Mouse (Mus musculus): ENCODE results near the gene Mfrp. TPM values are rescaled to one million over a fixed set of nuclear protein-coding genes. Genes with fewer than 3 reads are reported as not detected.

The Mfrp gene
- total RNA-seq, 4 experiments from 2014 or later, result not detected

DNA sequence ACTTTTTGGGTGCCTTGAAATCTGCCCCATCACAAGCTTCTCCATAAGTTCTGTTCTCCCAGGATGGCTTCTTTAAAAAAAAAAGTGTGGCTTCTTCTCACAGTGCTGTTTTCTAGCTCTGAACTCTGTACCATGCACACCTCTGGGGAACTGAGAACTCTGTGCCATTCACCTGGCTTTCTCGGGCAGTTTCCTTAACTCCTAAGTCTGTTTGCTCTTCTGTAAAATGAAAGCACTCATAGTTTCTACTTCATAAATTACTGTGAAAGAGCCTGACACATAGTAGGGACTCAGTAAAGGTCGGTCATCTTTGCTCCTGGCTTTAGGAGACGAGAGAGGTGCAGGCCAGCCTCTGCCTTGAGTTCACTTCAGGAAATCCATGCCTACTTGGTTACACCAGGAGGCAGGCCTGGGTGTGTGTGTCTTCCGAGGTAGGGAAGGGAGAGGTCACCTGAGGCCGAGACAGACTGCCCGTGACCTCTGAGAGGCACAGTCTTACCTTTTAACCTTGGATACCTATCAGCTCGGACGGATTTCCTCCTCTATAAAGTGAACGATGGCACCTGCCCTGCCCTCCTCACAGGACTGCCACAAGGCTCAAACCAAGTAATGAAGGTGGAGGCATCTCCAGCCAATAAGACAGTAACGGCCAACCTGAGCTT is 23.3 kb upstream of the Mfrp start:
- peak; percentile 21 to 26 for DNase-seq (ENCODE audit: low spot score in 2 of 2)

DNA sequence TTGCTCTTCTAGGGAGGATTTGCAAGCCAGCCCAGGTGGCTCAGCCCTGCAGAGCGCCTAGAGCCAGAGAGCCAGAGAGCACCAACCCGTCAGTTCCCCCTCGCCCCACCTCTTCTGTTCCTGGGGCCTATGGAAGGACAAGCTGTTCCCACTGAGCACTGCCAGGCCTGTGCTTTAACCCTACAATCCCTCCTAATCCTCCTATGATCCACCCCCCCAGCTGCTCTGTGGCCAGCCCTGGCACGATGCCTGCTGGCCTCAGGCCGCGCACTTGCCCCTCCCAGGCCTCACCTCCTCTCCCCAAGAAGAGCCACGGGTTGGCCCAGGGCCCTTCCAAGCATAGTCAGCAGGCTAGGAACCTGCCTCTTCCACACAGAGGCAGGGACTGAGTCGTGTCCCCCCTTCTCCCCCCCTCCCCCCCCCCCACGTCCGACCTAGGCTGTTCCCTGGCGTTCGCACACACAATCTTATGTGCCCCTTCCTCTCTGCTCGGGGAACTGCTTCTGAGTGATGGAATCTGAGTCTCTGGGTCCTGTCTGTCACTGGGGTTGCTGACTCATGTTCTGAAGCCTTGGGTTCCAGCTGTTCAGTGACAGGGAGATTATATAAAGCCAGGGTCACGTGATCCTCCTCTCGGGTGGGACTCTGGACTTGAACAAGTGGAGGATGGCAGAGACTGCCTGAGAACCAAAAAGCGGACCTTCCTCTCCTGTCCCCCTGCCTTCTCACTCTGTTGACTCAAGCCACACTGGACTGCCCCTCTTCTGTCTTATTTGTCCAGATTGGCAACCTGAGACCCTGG is 22.4 kb upstream of the Mfrp start:
- DNase-seq (ENCODE audit: low spot score in 2 of 2), result peak; percentile 86 to 91

DNA sequence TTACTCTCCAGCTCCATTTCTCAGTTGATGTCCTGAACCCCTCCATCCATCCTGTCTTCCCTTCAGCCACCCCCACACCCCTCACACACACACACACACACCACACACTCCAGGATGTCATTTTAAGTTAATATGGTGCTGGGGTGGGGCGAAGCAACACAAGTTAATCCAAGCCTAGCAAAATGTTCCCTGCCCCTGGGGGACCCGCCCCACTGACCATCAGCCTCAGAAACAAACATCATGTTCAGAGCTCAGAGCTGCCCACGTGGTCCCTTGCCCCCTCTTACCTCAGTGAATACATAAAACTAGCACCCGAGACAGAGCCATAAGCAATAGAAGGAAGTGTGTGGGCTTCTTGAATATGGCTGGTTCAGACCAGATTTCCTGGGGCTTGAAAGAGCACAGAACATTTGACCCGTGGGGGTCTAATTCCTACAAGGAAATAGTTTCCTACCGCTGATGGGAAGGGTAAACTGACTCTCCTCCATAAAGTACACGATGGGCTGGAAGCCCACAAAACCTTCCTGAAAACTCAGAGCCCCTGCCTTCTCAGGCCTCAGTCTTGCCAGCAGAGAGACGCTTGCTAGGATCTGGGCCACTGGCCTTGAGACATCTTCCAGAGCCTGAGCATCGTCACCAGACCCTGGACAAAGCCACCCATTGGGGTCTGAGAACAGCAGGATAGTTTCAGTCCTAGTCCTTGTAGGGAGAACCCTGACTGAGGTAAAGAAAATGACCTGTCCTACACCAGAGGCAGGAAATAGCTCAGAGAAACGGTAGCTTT is 21.3 kb upstream of the Mfrp start:
- DNase-seq (ENCODE audit: low spot score in 2 of 2), result peak; percentile 3 to 9

DNA sequence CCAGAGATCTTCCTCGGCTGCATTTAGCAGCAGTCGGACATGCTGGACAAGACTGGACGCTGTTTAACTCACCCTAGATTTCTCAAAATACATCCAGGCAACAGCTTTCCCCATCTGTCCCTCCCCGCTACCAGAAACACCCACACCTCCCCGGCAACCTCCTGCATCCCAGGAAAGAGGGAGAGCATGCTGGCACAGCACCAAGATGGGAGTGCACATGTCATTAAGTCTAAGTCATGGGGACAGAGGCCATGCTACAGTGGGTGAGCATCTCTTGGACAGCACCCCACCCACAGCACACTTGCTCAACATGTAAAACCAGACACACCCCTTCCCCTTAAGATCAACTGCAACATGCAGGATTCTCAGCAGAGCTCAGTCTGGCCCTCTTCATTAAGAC is 20.6 kb upstream of the Mfrp start:
- peak in 1 of 2 experiments; percentile 47 for DNase-seq (ENCODE audit: low spot score in 2 of 2)

DNA sequence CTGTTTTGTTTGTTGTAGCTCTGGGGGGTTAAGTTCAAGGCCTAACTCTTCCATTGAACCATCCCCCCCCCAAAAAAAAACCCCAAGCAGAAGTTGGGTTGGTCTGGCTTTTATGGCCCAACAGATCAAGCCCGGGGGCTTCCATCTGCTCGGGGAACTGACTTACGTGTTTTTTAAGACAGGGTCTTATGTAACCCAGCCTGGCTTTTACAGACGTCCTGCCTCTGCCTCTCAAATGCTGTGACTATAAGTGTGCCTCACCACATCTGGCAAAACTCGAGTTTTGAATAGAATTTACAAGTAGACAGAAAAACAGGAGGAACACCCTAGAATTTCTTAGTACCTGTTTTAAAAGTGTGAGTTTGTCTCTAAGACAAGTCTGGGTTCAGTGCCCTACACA is 19.9 kb upstream of the Mfrp start:
- DNase-seq (ENCODE audit: low spot score in 2 of 2), result no peak

DNA sequence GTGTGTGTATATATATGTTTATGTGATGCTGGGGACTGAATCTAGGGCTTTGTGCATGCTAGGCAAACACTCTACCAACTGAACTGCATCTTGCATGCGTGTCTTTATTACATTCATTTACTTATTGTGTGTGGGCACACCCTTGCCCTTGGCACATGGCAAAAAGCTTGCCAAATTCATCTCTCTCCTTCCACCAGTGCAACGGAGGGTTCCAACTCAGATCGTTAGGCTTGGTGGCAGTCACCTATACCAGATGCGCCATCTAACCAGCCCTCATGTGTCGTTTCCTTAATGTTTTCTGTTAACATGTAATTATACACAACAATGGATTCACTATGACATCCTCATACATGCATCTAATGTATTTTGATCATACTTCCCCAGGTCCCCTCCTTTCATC is 19.3 kb upstream of the Mfrp start:
- no peak for DNase-seq (ENCODE audit: low spot score in 2 of 2)

DNA sequence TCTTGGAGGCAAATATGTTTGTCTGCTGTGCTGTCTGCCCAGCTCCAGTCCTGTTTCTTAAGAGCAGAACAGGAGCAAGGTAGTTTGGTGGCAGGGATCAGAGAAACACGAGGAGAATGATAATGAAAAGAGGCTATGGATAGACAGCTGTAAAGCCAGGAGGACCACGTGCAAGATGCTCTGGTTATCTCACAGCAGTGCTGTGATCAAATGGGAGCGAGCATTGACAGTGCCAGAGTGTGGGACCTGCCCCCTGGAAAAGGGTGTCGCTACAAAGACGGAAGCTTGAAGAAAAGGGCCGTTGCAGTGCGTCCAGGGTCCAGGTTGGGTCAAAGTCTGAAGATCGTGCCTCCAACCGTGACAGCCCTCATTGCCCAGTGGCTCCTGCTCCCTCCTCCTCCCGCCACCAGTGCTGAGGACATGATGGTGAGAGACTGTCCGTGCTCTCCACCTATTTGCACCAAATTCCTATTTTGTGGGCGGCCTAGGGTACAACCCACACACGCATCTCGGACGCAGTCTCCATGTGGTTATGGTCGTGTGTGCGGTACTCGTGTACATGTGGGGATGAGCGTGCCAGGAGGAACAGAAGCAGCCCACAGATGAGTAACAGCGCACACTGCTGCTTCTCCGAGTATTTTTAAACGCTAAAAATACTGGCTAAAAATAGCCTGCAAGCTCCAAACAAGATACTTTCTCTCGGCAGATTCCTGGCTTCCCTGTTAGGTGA is 18.0 kb upstream of the Mfrp start:
- peak in 1 of 2 experiments; percentile 60 for DNase-seq (ENCODE audit: low spot score in 2 of 2)

DNA sequence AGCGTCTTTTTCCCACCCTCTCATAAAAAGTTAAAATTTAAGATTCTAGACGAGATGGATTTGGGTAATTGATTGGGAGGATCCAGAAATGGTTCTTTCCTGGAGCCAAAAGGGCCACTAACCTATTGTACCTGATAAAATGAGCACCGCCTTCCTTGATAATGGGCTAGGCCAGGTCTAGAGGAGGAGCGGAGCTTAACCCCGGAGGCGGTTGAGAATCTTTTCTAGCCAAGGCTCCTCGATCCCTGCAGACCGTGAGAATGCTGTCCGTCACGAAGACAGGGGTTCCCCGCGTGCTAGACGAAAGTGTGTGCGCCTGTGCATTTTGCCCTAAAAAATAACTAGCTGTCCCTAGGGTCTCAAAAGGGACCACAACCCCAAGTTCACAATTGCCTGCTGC is 17.3 kb upstream of the Mfrp start:
- DNase-seq (ENCODE audit: low spot score in 2 of 2), result no peak

DNA sequence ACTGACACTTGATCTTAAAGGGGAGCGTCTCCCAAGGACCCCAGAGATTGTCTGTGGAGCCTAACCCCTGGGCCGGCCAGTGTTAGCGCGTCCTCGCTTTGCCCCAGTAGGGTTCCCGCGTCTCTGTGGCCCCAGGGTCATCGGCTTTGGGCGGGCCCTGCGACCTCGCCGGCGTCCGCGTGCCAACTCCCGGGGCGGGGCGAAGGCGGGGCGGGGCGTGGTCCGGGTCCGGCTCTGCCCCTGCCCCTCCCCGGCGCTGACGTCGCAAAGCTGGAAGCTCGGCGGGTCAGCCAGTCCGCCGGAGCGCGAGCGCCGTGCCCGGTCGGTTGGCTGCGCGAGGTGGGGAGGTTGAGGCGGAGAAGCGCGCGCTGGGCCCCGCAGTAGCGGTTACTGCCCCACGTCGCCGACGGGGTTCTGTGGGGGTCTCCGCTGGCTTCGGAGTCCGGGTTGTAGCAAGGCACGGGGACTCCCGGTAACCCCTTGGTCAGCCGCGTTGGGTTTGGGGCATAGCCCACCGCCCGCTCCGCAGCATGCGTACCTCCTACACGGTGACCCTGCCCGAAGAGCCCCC is 16.8 kb upstream of the Mfrp start:
- DNase-seq (ENCODE audit: low spot score in 2 of 2), result peak; percentile 96

DNA sequence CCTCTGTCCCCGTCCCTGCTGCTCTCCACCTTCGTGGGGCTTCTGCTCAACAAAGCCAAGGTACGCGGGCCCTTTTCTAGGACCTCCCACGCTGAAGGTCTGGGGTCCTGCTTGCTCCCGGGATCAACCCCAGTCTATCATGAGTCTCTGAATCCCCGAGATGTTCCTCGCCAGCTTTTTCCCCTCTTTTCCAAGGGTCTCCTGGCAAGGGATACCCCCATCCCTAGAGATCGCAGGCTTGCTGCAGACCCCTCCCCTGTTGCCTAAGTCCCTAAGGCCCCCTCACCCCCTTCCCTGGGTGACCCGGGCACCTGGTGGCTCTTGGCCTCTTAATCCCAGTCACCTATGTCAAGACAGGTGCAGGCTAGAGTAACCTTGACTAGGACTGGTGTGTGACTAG is 16.3 kb upstream of the Mfrp start:
- peak in 1 of 2 experiments; percentile 17 for DNase-seq (ENCODE audit: low spot score in 2 of 2)

DNA sequence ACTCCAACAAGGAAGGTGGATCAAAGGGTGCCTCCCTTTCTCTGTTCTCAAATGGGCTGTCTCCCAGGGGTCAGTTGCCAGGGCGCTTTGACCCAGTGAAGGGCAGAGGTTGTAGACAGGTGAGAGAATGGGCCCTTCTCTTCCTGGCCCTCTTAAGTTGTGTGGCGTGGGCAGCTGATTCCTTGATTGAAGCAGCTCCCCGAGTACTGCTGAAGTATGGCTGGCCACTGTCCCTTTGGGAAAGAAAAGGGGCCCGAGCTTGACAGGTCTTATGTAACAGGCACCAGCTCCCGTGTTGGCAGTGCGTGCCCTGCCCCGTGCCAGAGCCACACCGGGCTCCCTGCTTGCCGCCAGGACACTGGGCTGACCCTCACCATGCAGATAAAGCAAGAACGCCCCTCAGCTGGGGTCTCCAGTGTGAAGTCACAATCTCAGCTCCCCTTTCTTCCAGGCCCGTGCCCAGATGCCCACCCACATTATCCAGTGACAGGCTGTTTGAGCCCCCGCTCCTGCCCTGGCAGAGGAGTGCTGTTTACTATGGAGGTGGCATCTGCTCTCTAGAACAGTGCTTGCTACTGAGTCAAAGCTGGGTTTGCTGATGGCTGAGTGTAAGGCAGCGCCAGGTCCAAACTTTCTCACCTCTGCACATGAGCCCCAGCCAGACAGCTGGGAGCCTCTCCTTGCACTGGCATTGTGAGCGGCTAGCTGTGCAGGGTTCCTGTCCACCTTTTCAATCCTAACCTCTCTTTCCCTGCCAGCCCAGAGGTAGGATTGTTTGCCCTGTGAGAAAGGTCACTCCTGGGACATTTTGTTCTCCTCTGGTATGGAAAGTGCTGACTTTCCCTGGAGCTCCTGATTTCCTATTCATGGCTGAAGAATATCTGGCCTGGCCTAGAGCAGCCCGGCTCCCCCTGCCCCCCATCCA is 15.5 kb upstream of the Mfrp start:
- peak in 1 of 2 experiments; percentile 88 for DNase-seq (ENCODE audit: low spot score in 2 of 2)

DNA sequence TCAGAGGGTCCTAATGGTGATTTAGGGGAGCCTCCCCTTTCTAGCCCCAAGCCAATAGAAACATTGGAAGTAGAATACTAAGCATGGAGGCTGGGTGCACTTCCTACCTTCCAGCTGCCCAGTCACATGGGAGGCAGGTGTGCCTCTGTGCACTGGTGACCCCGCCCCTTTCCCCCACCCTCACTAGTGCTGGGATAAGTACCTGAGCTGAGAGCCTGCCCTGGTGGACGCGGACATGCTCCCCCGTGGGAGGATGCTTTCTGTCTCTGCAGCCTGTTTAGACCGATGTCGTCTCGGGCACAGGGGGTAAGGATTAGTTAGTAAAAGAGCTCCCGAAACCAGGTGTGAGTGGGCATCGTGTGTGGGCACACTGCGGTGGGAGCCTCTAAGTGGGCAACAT is 14.6 kb upstream of the Mfrp start:
- DNase-seq (ENCODE audit: low spot score in 2 of 2), result no peak

DNA sequence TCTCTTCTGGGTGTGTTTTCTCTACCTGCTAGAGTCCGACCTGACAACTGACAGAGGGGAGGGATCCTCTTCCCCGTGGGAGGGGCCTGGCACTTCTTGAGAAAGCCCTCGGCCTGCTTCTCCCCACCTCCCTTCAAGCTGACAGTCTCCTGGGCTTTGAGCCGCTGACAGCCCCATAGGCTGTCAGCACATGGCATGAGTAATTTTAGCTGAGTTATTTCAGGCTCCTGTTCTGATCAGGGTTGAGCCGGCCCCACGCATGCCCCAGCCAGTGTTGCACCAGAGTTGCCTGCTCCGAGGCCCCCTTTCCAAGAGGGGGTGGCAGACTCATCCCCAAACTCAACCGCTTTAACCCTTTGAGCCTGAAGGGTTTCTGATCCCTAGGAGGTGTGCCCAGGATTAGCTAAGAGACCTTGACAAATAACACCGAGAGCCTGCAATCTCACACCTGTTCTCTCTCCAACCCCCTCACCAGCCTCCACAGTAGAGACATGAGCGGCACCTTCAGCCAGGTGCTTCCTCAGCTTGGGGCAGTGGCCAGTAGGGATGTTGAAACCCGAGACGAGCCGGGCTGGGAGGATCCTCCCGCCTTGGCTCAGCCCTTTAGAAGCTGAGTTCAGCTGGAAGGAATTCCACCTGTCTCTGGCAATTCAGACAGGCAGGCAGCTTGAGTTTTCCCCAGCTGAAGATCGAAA is 13.6 kb upstream of the Mfrp start:
- peak in 1 of 2 experiments; percentile 76 for DNase-seq (ENCODE audit: low spot score in 2 of 2)

DNA sequence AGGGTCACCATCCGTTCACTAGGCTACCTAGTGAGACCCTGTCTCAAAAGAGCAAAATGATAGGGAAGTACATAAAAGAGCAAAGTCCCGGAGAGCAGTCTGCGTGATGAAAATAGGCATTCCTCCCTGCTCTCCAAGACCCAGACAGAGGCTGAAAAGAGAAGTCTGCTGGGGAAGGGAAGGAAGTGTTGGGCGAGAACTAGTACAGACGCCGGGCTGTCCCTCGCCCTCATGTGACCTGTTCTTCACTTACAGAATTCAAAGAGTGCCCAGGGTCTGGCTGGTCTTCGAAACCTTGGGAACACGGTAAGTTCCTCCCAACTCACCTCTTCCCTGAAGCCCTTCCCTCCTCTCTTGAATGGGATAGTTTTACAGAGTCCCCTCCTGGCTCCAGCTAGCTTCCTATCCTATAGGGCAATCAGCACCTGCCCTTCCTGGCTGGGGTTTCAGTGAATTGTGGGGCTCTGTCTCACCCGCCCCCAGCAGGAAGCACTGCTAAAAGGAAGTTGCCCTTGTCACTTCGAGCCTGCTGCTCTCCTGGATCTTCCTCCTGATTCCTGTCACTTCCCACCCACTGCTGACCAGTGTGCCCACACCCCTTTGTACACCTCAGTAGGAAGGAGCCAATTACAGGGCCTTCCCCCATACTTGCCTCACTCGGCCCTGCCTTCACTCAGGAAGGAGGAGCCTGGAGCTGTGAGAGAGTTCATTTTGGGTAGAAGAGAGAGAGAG is 12.5 kb upstream of the Mfrp start:
- no peak for DNase-seq (ENCODE audit: low spot score in 2 of 2)

DNA sequence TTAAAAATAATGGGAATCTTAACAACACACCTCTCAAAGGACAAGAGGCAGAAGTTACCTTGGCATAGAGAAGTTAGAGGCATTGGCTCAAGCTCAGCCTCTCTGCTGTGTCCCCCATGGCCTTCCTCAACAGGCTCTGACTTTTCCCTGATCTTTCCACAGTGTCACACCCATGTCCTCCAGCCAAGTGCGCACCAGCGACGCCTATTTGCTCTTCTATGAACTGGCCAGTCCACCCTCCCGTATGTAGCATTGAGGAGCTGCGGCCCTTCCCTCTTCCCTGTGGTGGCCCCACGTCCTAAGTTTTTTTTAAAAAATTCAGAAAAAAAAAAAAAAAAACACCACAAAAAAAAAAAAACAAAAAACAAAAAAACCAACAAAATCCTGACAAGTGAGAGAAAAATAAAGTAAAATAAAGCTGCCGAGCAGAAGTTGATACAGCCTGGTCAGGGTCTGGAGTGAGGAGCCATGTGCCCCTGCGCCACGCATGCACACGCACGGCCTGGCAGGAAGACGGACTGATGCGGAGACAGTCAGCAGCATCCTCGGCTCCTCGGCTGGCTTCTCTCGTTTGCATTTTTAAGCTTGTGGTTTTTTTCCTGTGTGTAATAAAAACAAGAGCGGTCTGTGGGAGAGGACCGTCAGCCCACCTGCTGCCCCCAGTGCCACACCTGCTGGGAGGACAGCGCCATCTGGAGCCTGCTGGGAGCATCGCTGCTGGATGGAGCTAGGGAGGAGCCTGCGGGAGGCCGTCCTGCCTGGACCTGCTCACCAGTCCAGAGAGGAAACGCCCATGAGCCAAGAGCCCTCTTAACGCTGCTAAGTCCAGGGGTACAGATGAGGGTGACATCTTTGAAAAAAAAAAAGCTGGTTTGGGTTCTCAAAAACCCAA is 7.7 kb upstream of the Mfrp start:
- DNase-seq (ENCODE audit: low spot score in 2 of 2), result peak in 1 of 2 experiments; percentile 78

DNA sequence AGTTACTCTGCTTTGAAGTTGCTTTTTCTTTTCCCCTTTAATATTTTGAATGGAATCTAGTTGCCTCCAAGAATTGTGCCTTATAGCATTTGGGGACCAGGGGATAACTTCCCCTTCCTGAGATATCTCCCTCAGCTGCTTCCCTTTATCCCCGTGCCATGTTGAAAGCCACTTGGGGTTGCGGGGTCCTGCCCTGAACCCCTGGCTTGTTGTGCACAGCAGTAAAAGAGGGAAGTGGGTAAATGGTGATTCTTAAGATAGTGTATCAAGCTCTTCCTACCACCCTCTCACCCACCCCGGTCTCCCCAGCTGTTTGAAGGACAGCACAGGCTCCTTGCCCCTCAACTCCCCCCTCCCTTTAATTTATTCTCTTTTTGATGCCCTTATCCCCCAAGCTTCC is 6.8 kb upstream of the Mfrp start:
- no peak for DNase-seq (ENCODE audit: low spot score in 2 of 2)

DNA sequence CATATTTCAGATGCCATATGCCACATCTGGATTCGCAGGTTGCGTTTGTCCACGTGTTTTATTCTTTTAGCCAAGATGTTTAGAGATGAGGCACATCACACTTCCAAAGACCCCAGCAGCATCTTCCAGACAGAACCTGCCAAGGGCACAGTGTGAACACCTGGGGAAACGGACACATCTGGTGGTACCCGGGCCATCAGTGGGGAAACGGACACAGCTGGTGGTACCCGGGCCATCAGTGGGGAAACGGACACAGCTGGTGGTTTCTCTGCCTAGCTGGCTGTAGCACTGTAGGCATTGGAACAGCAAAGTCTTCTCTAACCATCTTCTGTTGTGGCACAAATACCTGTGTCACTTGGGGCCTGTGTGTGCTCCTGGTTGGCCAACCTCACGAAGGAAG is 5.7 kb upstream of the Mfrp start:
- DNase-seq (ENCODE audit: low spot score in 2 of 2), result no peak

DNA sequence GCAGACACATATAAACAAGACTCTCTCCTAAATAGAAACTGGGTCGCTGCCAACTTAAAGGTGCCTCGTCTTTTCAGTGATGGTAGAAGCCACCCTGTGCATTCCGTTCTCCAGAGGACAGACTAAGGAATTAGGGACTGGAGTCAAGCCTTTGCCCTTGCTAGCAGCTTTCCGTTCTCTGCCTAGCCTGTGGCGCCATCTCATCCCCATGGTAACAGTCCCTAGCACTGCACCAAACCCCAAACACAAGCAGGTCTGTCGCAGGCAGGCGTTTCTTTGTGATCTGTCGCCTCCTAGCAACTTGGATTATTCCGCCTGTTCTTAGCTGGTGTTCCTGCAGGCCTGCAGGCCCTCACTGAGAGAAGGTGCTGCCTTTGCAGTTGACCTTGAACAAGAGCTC is 5.0 kb upstream of the Mfrp start:
- no peak for DNase-seq (ENCODE audit: low spot score in 2 of 2)

Measured in gastrocnemius, adult 8-10 months (tissue).